Mouse (Mus musculus) cerebellum, adult 11 months (tissue): Measurements from ENCODE around the gene Cdk2ap1.
"Not testable (repeated sequence)": the region's sequence is repeated elsewhere in the genome, so short reads cannot be mapped to it uniquely, and the experiment has no call there.

Source experiments
- DNase-seq: peaks from one replicate; pipeline ENCODE4 v3.0.0; 2022

Cdk2ap1 gene

GRCm38 (mm10) chr5:124362982-124363381, at the start of gene Cdk2ap1:
TSS of gene Cdk2ap1 (minus strand) at chr5:124363082.
- not testable (repeated sequence) for DNase-seq

GRCm38 (mm10) chr5:124412163-124412562, 49.3 kb upstream of the Cdk2ap1 start:
- no peak for DNase-seq

DNA sequence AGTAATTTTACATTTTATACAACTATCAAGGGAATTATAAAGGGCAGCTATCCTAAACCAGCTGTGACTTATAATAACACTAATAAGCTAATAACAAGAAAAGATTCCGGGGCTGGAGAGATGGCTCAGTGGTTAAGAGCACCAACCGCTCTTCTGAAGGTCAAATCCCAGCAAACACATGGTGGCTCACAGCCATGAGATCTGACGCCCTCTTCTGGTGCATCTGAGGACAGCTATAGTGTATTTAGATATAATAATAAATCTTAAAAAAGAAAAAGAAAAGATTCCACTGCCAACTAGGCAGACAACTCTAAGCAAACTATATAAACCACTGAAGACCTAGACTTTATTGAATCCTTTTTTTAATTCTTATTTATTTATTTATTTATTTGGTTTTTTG, 47.9 kb upstream of the Cdk2ap1 start:
- DNase-seq: no peak

GRCm38 (mm10) chr5:124393726-124394125, 30.8 kb upstream of the Cdk2ap1 start:
- DNase-seq: no peak

- no peak for DNase-seq
Measured at GRCm38 (mm10) chr5:124392412-124392811, 29.5 kb upstream of the Cdk2ap1 start.

GRCm38 (mm10) chr5:124387932-124388331, 25.1 kb upstream of the Cdk2ap1 start:
- no peak for DNase-seq

DNA sequence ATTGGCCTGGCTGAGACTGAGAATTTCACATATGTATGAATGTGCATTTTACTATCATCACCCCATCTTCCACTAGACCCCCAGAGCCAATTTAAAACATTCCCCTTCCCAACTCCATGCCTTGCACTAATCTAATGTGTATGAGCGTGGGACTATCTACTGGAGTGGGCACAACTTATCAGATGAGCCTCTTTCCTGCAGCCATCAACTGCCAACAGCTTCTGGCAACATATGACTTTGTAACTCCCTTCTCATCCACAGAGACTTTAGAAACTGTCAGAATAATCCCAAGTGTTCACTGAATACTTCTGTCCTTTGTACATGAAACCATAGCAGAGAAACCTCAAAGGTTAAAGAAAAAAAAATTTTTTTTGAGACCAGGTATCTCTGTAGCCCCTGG, 17.2 kb upstream of the Cdk2ap1 start:
- DNase-seq: no peak

DNA sequence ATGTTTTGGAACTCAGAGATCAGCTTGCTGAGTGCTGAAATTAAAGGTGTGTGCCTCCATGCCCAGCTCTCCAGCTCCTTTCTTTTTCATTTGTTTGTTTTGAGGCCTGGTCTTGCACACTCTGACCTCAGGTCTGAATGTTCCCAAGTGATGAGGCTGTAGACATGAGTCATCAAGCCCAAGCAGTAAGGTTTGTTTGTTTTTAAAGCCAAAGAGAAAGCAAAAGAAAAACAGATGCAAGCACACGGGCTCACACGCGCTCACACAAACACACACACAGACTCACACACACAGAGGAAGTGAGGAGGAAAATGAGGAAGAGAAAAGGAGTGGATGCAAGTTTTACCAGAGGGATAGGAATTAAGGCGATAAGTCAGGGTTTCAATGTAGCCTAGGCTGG, 14.3 kb upstream of the Cdk2ap1 start:
- DNase-seq: no peak

- no peak for DNase-seq
Measured at GRCm38 (mm10) chr5:124376401-124376800, 13.5 kb upstream of the Cdk2ap1 start.

- no peak for DNase-seq
Measured at GRCm38 (mm10) chr5:124374298-124374697, 11.4 kb upstream of the Cdk2ap1 start.

DNA sequence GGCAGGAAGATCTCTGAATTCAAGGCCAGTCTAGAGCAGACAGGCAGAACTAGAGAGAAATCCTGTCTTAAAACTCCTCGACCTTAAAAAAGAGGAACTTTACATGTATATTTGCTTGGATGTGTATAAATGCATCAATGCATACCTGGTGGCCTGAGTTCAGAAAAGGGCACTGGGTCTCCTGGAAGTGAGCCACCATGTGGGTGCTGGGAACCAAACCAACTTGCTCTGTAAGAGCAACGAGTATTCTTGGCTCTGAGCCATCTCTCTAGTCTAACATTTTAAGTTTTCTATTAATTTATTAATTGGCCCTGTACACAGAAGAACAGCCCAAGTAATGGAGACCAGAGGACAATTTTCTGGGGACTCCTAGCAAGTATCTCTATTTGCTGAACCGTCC, 3.8 kb upstream of the Cdk2ap1 start:
- no peak for DNase-seq

DNA sequence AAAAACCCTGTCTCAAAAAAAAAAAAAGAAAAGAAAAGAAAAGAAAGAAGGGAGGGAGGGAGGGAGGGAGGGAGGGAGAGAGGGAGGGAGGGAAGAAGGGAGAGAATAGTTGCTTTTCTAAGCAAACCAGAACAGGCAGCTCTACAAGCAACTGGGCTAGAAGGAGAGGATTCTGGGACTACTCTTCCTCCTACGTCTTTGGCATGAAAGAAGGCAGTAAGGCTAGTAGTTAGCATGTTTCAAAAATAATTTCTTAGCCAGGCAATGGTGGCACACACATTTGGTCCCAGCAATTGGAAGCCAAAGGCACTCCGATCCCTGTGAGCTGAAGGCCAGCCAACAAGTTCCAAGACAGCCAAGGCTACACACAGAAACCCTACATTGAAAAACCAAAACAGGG, 2.9 kb upstream of the Cdk2ap1 start:
- DNase-seq: no peak

DNA sequence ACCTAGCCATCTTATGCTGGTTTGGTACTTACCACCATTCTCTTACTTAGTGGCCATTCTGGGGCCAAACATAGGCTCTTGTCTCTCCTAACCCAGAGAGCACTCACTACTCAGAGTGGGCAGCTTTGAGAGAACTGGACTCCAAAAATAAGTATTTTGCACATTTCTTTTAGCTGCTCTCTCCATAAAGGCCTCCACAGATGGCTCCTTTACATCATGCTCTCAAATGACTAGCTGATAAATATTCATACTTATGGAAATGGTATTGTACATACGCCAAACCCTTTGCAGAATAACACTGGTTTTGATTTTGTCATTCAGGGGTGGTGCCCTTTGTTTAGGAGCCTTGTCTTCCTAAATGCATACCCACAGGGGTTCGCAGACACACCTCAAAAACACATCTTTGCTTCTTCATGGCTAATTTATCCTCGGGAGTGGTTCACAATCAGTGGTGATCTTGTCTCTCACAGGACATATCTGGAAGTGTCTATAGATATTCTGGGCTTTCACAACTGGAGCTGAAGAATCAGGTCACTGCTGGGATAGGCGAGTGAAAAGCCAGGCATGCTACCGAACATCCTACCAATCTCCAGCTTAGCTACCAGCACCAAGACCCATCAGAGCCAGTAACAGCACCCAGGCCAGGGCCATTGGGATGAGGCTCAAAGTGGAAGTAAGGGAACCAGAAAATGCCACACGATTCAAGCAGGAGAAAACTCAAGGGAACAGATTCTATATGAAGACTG, 1.5 kb upstream of the Cdk2ap1 start:
- no peak for DNase-seq

DNA sequence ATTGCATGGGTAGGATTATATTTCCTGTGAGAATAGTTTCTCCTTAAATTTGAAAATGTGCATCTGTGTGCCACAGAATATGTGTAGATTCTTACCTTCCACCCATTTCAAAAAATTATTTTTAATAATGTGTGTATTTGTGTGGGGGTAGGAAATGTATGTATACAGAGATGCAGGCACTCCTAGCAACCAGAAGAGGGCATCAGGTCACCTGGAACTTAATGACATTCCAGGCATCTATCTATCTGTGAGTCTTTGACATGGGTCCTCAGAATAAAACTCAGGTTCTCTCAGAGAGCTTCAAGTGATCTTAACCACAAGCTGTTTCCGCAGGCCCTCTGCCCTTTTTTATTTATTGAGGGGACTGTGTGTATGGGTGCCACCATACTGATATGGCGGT, 3.2 kb downstream of the Cdk2ap1 start:
- DNase-seq: no peak

DNA sequence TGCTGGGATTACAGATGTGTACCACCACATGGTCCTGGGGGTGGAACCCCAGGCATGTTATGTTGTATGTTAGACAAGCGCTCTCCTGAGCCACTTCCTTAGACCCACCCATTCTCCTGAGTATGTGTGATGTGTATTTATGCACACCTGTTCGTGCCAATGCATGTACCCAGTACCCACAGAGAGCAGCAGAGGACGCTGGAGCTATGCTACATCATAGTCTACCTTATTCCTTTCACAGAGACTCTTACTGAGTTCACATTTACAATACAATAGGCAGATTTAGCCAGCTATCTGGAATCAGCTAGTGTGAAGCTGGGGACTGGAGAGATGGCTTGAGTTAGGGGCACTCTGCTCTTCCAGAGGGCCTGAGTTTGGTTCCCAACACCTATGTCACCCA, 6.2 kb downstream of the Cdk2ap1 start:
- DNase-seq: no peak

GRCm38 (mm10) chr5:124355425-124355959, 7.4 kb downstream of the Cdk2ap1 start:
- no peak for DNase-seq

- DNase-seq: peak; percentile 42
Measured at GRCm38 (mm10) chr5:124354574-124355424, 8.1 kb downstream of the Cdk2ap1 start.

DNA sequence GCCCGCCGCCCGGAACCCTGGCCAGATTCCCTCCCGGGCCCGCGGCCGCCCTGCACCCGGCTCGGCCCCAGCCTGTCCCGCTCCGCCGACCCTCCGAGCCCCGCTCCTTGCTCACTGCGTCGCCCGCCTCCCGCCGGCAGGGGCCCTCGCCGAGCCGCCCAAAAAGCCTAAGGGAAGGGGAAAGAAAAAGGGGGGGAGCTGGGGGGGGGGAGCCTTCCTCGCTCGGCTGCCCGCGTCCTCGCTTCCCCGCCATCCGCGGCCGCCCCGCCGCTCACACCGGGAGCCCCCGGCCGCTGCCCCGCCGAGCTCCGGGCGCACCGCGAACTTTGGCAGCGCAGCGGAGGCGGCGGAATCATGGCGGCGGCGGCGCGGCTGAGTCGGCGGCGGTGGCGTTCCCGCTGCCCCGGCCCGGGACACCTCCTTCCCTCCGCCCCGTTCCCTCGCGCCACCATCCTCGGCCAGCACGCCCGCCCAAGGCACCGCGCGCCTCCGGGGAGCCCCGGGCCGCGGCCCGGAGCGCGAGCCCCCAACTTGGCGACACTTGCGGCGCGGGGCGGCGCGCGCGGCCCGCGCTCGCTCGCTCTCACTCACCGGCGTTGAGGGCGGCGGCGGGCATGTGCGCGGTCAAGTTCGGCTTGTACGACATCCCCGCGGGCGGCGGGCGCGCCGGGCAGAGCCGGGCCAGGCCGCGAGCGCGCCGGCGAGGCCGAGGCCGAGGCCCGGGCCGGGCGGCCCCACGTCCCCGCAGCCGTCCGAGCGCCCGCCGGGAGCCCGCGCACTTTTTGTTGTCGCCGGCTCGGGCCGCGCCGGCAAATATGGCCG, 8.9 kb downstream of the Cdk2ap1 start:
- peak; percentile 59 for DNase-seq

- peak; percentile 61 for DNase-seq
Measured at GRCm38 (mm10) chr5:124353011-124353725, 9.7 kb downstream of the Cdk2ap1 start.

GRCm38 (mm10) chr5:124352141-124352920, 10.6 kb downstream of the Cdk2ap1 start:
- DNase-seq: peak; percentile 80

DNA sequence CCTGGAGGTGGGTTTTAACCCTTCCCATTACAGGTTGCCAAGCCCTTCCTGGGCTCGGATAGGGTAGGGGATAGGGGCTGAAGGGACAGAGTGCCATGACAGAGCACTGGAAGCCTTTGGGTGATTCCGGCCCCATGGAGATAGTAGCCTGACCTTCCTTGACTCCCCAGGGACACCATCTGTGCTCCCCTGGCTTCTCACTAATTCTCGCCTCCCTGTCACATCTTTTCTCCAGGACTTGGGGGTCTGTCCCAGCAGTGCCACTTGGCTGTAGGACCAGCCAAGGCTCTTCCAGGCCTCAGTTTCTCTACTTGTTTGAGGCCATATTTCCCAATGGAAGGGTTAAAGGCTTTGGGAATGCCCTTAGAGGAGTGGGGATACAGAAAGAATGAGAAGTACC, 11.3 kb downstream of the Cdk2ap1 start:
- no peak for DNase-seq
